In genomic region chr17:25565860-25566600, GRCm38 (mm10) we compare ENCODE assay signal across 12 mouse cellular contexts. TPM values are rescaled to one million over a fixed set of nuclear protein-coding genes. Genes with fewer than 3 reads are reported as not detected.
DNase-seq lines count a peak whose midpoint lies in the region; ATAC-seq and TF ChIP-seq lines count a peak whose summit lies in the region.
"Had no signal": no experiment of that assay in that cellular context is flagged by ENCODE, and none has a peak within 500 bp of the region (broad histone marks: within the 10 kb centered on the region; RNA-seq: fewer than 3 reads in every experiment).

No protein-coding gene starts in this region.

- 0 out of 2 replicates have a peak, but pooled peaks cover 6% of the 10 kb centered on the region for H3K36me3 ChIP-seq in embryonic facial prominence, embryonic 13.5 days
- peaks cover 13% of the 10 kb centered on the region for H3K36me3 ChIP-seq in embryonic facial prominence, embryonic 10.5 days (replicated peaks)
- peaks cover 9% of the 10 kb centered on the region; the same call in 1 of the 2 replicates for H3K36me3 ChIP-seq in limb, embryonic 12.5 days
- H3K36me3 ChIP-seq: G1E; liver, embryonic 13.5 days had no signal

- TF ChIP-seq POLR2A in olfactory bulb, adult 2 months (IDR thresholded peaks at IDR 0.05; ENCODE audit: insufficient read depth, low read depth, low read length), result no peak

- 72% methylated on average over 17 of the region's 17 CpGs for WGBS in embryonic facial prominence, embryonic 13.5 days
- 83% methylated on average over 17 of the region's 17 CpGs for WGBS in embryonic facial prominence, embryonic 10.5 days
- WGBS in limb, embryonic 12.5 days, result 78% methylated on average over 17 of the region's 17 CpGs
- 63% methylated on average over 17 of the region's 17 CpGs for WGBS in olfactory bulb, adult 2 months

- no peak for TF ChIP-seq CTCF in olfactory bulb, adult 2 months (IDR thresholded peaks at IDR 0.05; ENCODE audit: insufficient read depth, low read depth, low read length)

- DNase-seq in embryonic facial prominence, embryonic 10.5 days (ENCODE audit: low spot score), result no peak
- peak; percentile 14 for DNase-seq in right cerebral cortex, postnatal 4 days
- no peak for DNase-seq in right cerebral cortex, postnatal 25 days
- DNase-seq in cerebellum, postnatal 36 days, result no peak
- DNase-seq in gastrocnemius, postnatal 4 days (ENCODE audit: low spot score in 2 of 2), result no peak
- DNase-seq: gastrocnemius, postnatal 36 days; kidney, adult 8-10 months; liver, embryonic 13.5 days had no signal

- no peak overlapping the region for H3K9ac ChIP-seq in embryonic facial prominence, embryonic 13.5 days
- H3K9ac ChIP-seq in limb, embryonic 12.5 days (replicated peaks), result no peak overlapping the region
- H3K9ac ChIP-seq: liver, embryonic 13.5 days had no signal

- peaks cover 47% of the 10 kb centered on the region for H3K4me1 ChIP-seq in embryonic facial prominence, embryonic 13.5 days
- peaks cover 85% of the 10 kb centered on the region for H3K4me1 ChIP-seq in embryonic facial prominence, embryonic 10.5 days
- H3K4me1 ChIP-seq in limb, embryonic 12.5 days (replicated peaks), result peaks cover 51% of the 10 kb centered on the region
- peaks cover 42% of the 10 kb centered on the region for H3K4me1 ChIP-seq in olfactory bulb, adult 2 months (ENCODE audit: control insufficient read depth, insufficient read depth, low read length)

- no peaks in the 10 kb centered on the region for H3K9me3 ChIP-seq in embryonic facial prominence, embryonic 13.5 days
- H3K9me3 ChIP-seq in embryonic facial prominence, embryonic 10.5 days, result no peaks in the 10 kb centered on the region
- no peaks in the 10 kb centered on the region for H3K9me3 ChIP-seq in limb, embryonic 12.5 days
- H3K9me3 ChIP-seq: G1E; liver, embryonic 13.5 days had no signal

- no peak for ATAC-seq in embryonic facial prominence, embryonic 13.5 days (ENCODE audit: insufficient number of reproducible peaks, insufficient read depth, low FRiP score, low TSS enrichment, low read depth)
- ATAC-seq in limb, embryonic 12.5 days (ENCODE audit: insufficient number of reproducible peaks, insufficient read depth, low FRiP score, low TSS enrichment, low read depth), result no peak

- H3K27ac ChIP-seq in embryonic facial prominence, embryonic 13.5 days, result no peak overlapping the region
- H3K27ac ChIP-seq in embryonic facial prominence, embryonic 10.5 days (replicated peaks), result no peak overlapping the region
- H3K27ac ChIP-seq in limb, embryonic 12.5 days, result no peak overlapping the region
- H3K27ac ChIP-seq in olfactory bulb, adult 2 months (ENCODE audit: insufficient read depth, low read depth, low read length), result no peak overlapping the region
- H3K27ac ChIP-seq: liver, embryonic 13.5 days had no signal

- H3K4me2 ChIP-seq in embryonic facial prominence, embryonic 13.5 days, result 0 out of 2 replicates have a peak overlapping the region, but pooled peaks have one; percentile 2
- 0 out of 2 replicates have a peak overlapping the region, but pooled peaks have one; percentile 8 for H3K4me2 ChIP-seq in limb, embryonic 12.5 days
- H3K4me2 ChIP-seq: liver, embryonic 13.5 days had no signal

- no peak overlapping the region for H3K4me3 ChIP-seq in embryonic facial prominence, embryonic 13.5 days
- H3K4me3 ChIP-seq in embryonic facial prominence, embryonic 10.5 days, result no peak overlapping the region
- no peak overlapping the region for H3K4me3 ChIP-seq in limb, embryonic 12.5 days (replicated peaks)
- peak overlapping the region; percentile 1; the same call in 1 of the 2 replicates for H3K4me3 ChIP-seq in olfactory bulb, adult 2 months (ENCODE audit: insufficient read depth, low read depth, low read length)
- H3K4me3 ChIP-seq: liver, embryonic 13.5 days had no signal

- H3K27me3 ChIP-seq in embryonic facial prominence, embryonic 13.5 days, result peaks cover 25% of the 10 kb centered on the region
- H3K27me3 ChIP-seq in embryonic facial prominence, embryonic 10.5 days (replicated peaks; ENCODE audit: low read depth, poor library complexity, severe bottlenecking), result peaks cover 60% of the 10 kb centered on the region
- H3K27me3 ChIP-seq in limb, embryonic 12.5 days, result peaks cover 36% of the 10 kb centered on the region

RNA-seq across cellular contexts. Expression of gene Sox8, which starts 4.5 kb away (rescaled TPM):
- 9.1 and 11.1 TPM in 2 replicates for polyA plus RNA-seq in embryonic facial prominence, embryonic 13.5 days (2015; fragmentation: Nextera tagmentation; extraction: Ambion mirVana)
- polyA plus RNA-seq in embryonic facial prominence, embryonic 10.5 days (2016; fragmentation: Nextera tagmentation; extraction: Ambion mirVana), result 12.5 and 13.1 TPM in 2 replicates
- 10.1 and 11.1 TPM in 2 replicates for polyA plus RNA-seq in limb, embryonic 12.5 days (2016; fragmentation: Nextera tagmentation; extraction: Ambion mirVana)
- polyA plus RNA-seq in olfactory bulb, adult 2 months (2012; ENCODE audit: insufficient read depth, insufficient read length, low replicate concordance, missing spikeins), result not detected in 2 replicates
- 10 to 100 TPM; 26.9 to 33.7 TPM for total RNA-seq in gastrocnemius, postnatal 4 days (2021)
- polyA plus RNA-seq: G1E had no signal

RNA-seq across cellular contexts. Expression of gene Lmf1, which starts 12.9 kb away (rescaled TPM):
- 28.7 and 33.8 TPM in 2 replicates for polyA plus RNA-seq in embryonic facial prominence, embryonic 13.5 days (2015; fragmentation: Nextera tagmentation; extraction: Ambion mirVana)
- polyA plus RNA-seq in embryonic facial prominence, embryonic 10.5 days (2016; fragmentation: Nextera tagmentation; extraction: Ambion mirVana), result 26.3 and 26.6 TPM in 2 replicates
- polyA plus RNA-seq in limb, embryonic 12.5 days (2016; fragmentation: Nextera tagmentation; extraction: Ambion mirVana), result 27.9 and 28.9 TPM in 2 replicates
- polyA plus RNA-seq in olfactory bulb, adult 2 months (2012; ENCODE audit: insufficient read depth, insufficient read length, low replicate concordance, missing spikeins), result not detected in 2 replicates
- total RNA-seq in gastrocnemius, postnatal 4 days (2021), result 10 to 100 TPM; 16.1 to 18.8 TPM

Comparison
In these comparisons a context has a peak if more than half of its experiments do, and no peak if none do; other contexts are left out.
1. RNA of gene Sox8, which starts 4.5 kb away (polyA plus RNA-seq): 12.5 to 13.1 TPM in embryonic facial prominence, embryonic 10.5 days, 10.1 to 11.1 TPM in limb, embryonic 12.5 days and 9.1 to 11.1 TPM in embryonic facial prominence, embryonic 13.5 days; not detected in olfactory bulb, adult 2 months; every median in the first group is over 10 times any median in the second.